Mouse (Mus musculus): ENCODE measurements at regions not wholly inside any gene's neighbourhood (a gene's known extent, or its start where the extent isn't known, plus 50 kb on each side); places are given as distances from the start of the nearest gene placed in this dataset.
"Not testable (repeated sequence)": the region's sequence is repeated elsewhere in the genome, so short reads cannot be mapped to it uniquely, and the experiment has no call there.

DNA sequence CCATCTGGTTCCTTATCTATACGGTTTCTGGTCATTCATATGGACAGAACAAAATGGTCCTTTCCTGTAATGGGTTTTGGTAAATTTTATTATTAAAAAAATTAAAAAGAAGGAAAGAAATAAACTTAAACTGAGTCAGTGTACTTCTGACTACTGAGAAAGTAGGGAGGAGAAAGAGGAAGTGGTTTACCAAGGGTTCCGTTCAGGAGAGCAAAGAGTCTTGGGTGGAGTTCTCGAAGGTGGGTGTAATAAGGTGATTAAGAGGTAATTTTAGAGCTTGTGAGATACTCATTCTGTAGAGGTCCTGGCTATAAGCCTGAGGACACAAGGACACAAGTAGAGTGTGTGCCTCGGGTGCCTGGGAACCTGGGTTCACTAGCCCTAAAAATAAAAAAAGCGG lies 195.7 kb upstream of the Thpo start:
- not testable (repeated sequence) for TF ChIP-seq POLR2A (IDR thresholded peaks at IDR 0.05; ENCODE audit: borderline replicate concordance, control insufficient read depth, low read depth, low read length); CTCF (IDR thresholded peaks at IDR 0.05; ENCODE audit: control insufficient read depth, insufficient read depth, low read length)

Measured in bone marrow, adult 2 months (tissue).